In genomic region chr11:101851042-101851441, GRCm38 (mm10) we compare ENCODE assay signal across 12 mouse cellular contexts. TPM values are rescaled to one million over a fixed set of nuclear protein-coding genes. Genes with fewer than 3 reads are reported as not detected.
DNase-seq lines count a peak whose midpoint lies in the region; ATAC-seq and TF ChIP-seq lines count a peak whose summit lies in the region.
"Had no signal": no experiment of that assay in that cellular context is flagged by ENCODE, and none has a peak within 500 bp of the region (broad histone marks: within the 10 kb centered on the region; RNA-seq: fewer than 3 reads in every experiment).

No protein-coding gene starts in this region.

- no peaks in the 10 kb centered on the region for H3K9me3 ChIP-seq in midbrain, embryonic 11.5 days (ENCODE audit: control insufficient read depth, low read length)
- H3K9me3 ChIP-seq in midbrain, embryonic 16.5 days (replicated peaks; ENCODE audit: control insufficient read depth, low read length, poor library complexity, severe bottlenecking): no peaks in the 10 kb centered on the region
- H3K9me3 ChIP-seq in heart, postnatal 0 days (replicated peaks; ENCODE audit: control insufficient read depth, low read length): no peaks in the 10 kb centered on the region
- no peaks in the 10 kb centered on the region for H3K9me3 ChIP-seq in stomach, postnatal 0 days (ENCODE audit: control insufficient read depth, low read length)
- H3K9me3 ChIP-seq in hindbrain, embryonic 14.5 days (ENCODE audit: control insufficient read depth, low read length): no peaks in the 10 kb centered on the region
- H3K9me3 ChIP-seq: hindbrain, embryonic 15.5 days; limb, embryonic 12.5 days had no signal

- 84% methylated on average over 7 of the region's 7 CpGs for WGBS in midbrain, embryonic 11.5 days
- WGBS in midbrain, embryonic 16.5 days: 76% methylated on average over 7 of the region's 7 CpGs
- 55% methylated on average over 7 of the region's 7 CpGs for WGBS in heart, postnatal 0 days
- WGBS in stomach, postnatal 0 days: 45% methylated on average over 7 of the region's 7 CpGs
- 76% methylated on average over 7 of the region's 7 CpGs for WGBS in hindbrain, embryonic 14.5 days

- no peak overlapping the region for H3K4me2 ChIP-seq in midbrain, embryonic 11.5 days
- no peak overlapping the region for H3K4me2 ChIP-seq in midbrain, embryonic 16.5 days (ENCODE audit: low read length)
- H3K4me2 ChIP-seq in heart, postnatal 0 days (ENCODE audit: low read depth, low read length): no peak overlapping the region
- H3K4me2 ChIP-seq in stomach, postnatal 0 days (replicated peaks; ENCODE audit: low read depth): no peak overlapping the region
- H3K4me2 ChIP-seq in hindbrain, embryonic 14.5 days (replicated peaks): no peak overlapping the region
- H3K4me2 ChIP-seq: hindbrain, embryonic 15.5 days; limb, embryonic 12.5 days had no signal

- TF ChIP-seq CTCF in heart, postnatal 0 days (IDR thresholded peaks at IDR 0.05; ENCODE audit: low read depth): no peak
- TF ChIP-seq CTCF in stomach, postnatal 0 days (IDR thresholded peaks at IDR 0.05; ENCODE audit: low read depth): no peak

- H3K4me3 ChIP-seq in midbrain, embryonic 11.5 days (ENCODE audit: low read depth, low read length): no peak overlapping the region
- H3K4me3 ChIP-seq in midbrain, embryonic 16.5 days (ENCODE audit: low read depth, low read length): no peak overlapping the region
- H3K4me3 ChIP-seq in heart, postnatal 0 days (ENCODE audit: low read depth, low read length): no peak overlapping the region
- no peak overlapping the region for H3K4me3 ChIP-seq in stomach, postnatal 0 days (ENCODE audit: low read depth, low read length)
- H3K4me3 ChIP-seq in hindbrain, embryonic 14.5 days (replicated peaks; ENCODE audit: low read length): no peak overlapping the region
- H3K4me3 ChIP-seq: hindbrain, embryonic 15.5 days; limb, embryonic 12.5 days; megakaryocyte, embryonic 14.5 days had no signal

- peak; percentile 65 for DNase-seq in adrenal gland, adult 2 months
- no peak for DNase-seq in adrenal gland, adult 18-20 months (ENCODE audit: low spot score in 2 of 2)
- DNase-seq in midbrain, embryonic 11.5 days (ENCODE audit: low spot score, missing footprints): peak; percentile 31
- DNase-seq in heart, postnatal 0 days (ENCODE audit: low spot score): no peak
- no peak for DNase-seq in stomach, postnatal 0 days (ENCODE audit: low spot score)
- DNase-seq in layer of hippocampus, adult 18-20 months (ENCODE audit: low spot score in 2 of 2): no peak
- DNase-seq in hindbrain, embryonic 14.5 days (ENCODE audit: low spot score): no peak
- DNase-seq: forebrain, postnatal 0 days had no signal

- no peak for ATAC-seq in midbrain, embryonic 11.5 days (ENCODE audit: low FRiP score)
- ATAC-seq in midbrain, embryonic 16.5 days: no peak
- ATAC-seq in heart, postnatal 0 days (ENCODE audit: insufficient read depth, low read depth): peak; percentile 70
- no peak for ATAC-seq in stomach, postnatal 0 days (ENCODE audit: low FRiP score, low TSS enrichment)
- no peak for ATAC-seq in hindbrain, embryonic 14.5 days (ENCODE audit: low FRiP score)
- ATAC-seq: forebrain, postnatal 0 days had no signal

- no peak overlapping the region for H3K27ac ChIP-seq in midbrain, embryonic 11.5 days (ENCODE audit: low read depth, low read length)
- H3K27ac ChIP-seq in midbrain, embryonic 16.5 days (ENCODE audit: low read length): no peak overlapping the region
- peak overlapping the region; percentile 55 for H3K27ac ChIP-seq in heart, postnatal 0 days (ENCODE audit: low read depth)
- 0 out of 2 replicates have a peak overlapping the region, but pooled peaks have one; percentile 30 for H3K27ac ChIP-seq in stomach, postnatal 0 days (replicated peaks)
- H3K27ac ChIP-seq in hindbrain, embryonic 14.5 days: no peak overlapping the region
- H3K27ac ChIP-seq: hindbrain, embryonic 15.5 days; limb, embryonic 12.5 days had no signal

- no peaks in the 10 kb centered on the region for H3K27me3 ChIP-seq in midbrain, embryonic 11.5 days (ENCODE audit: control insufficient read depth, insufficient read depth, low read length)
- H3K27me3 ChIP-seq in midbrain, embryonic 16.5 days (ENCODE audit: control insufficient read depth, insufficient read depth, low read depth, low read length): no peaks in the 10 kb centered on the region
- H3K27me3 ChIP-seq in heart, postnatal 0 days (ENCODE audit: control insufficient read depth, insufficient read depth, low read length): no peaks in the 10 kb centered on the region
- no peaks in the 10 kb centered on the region for H3K27me3 ChIP-seq in stomach, postnatal 0 days (ENCODE audit: control insufficient read depth, insufficient read depth, low read length)
- H3K27me3 ChIP-seq in hindbrain, embryonic 14.5 days (ENCODE audit: control insufficient read depth, insufficient read depth, low read length): no peaks in the 10 kb centered on the region
- H3K27me3 ChIP-seq: hindbrain, embryonic 15.5 days; limb, embryonic 12.5 days had no signal

- H3K36me3 ChIP-seq in midbrain, embryonic 11.5 days (ENCODE audit: control insufficient read depth, insufficient read depth, low read length): no peaks in the 10 kb centered on the region
- no peaks in the 10 kb centered on the region for H3K36me3 ChIP-seq in midbrain, embryonic 16.5 days (ENCODE audit: control insufficient read depth, insufficient read depth, low read length)
- no peaks in the 10 kb centered on the region for H3K36me3 ChIP-seq in heart, postnatal 0 days (replicated peaks; ENCODE audit: control insufficient read depth, insufficient read depth, low read length)
- H3K36me3 ChIP-seq in stomach, postnatal 0 days (ENCODE audit: control insufficient read depth, insufficient read depth, low read length): no peaks in the 10 kb centered on the region
- H3K36me3 ChIP-seq in hindbrain, embryonic 14.5 days (replicated peaks; ENCODE audit: control insufficient read depth, insufficient read depth): no peaks in the 10 kb centered on the region
- H3K36me3 ChIP-seq: hindbrain, embryonic 15.5 days; limb, embryonic 12.5 days had no signal

- no peak overlapping the region for H3K9ac ChIP-seq in midbrain, embryonic 11.5 days (ENCODE audit: low read length)
- H3K9ac ChIP-seq in midbrain, embryonic 16.5 days (ENCODE audit: low read depth, low read length): no peak overlapping the region
- no peak overlapping the region for H3K9ac ChIP-seq in heart, postnatal 0 days (replicated peaks; ENCODE audit: low read depth, low read length)
- no peak overlapping the region for H3K9ac ChIP-seq in stomach, postnatal 0 days (ENCODE audit: low read length)
- no peak overlapping the region for H3K9ac ChIP-seq in hindbrain, embryonic 14.5 days
- H3K9ac ChIP-seq: forebrain, postnatal 0 days; hindbrain, embryonic 15.5 days; limb, embryonic 12.5 days had no signal

- H3K4me1 ChIP-seq in midbrain, embryonic 11.5 days (ENCODE audit: control insufficient read depth, insufficient read depth, low read length): no peaks in the 10 kb centered on the region
- no peaks in the 10 kb centered on the region for H3K4me1 ChIP-seq in midbrain, embryonic 16.5 days (ENCODE audit: control insufficient read depth, insufficient read depth, low read length)
- H3K4me1 ChIP-seq in heart, postnatal 0 days (ENCODE audit: control insufficient read depth, insufficient read depth): peaks cover 10% of the 10 kb centered on the region; the same call in 1 of the 2 replicates
- H3K4me1 ChIP-seq in stomach, postnatal 0 days (replicated peaks; ENCODE audit: control insufficient read depth, insufficient read depth): peaks cover 5% of the 10 kb centered on the region; the same call in 1 of the 2 replicates
- H3K4me1 ChIP-seq in hindbrain, embryonic 14.5 days (replicated peaks; ENCODE audit: control insufficient read depth, insufficient read depth, low read length): no peaks in the 10 kb centered on the region
- H3K4me1 ChIP-seq: hindbrain, embryonic 15.5 days; megakaryocyte, embryonic 14.5 days had no signal

- no peak for TF ChIP-seq EP300 in heart, postnatal 0 days (IDR thresholded peaks at IDR 0.05; ENCODE audit: low read depth)
- TF ChIP-seq EP300 in stomach, postnatal 0 days (optimal IDR thresholded peaks at IDR 0.05): no peak

RNA-seq across cellular contexts. Expression of gene Meox1, which starts 43.1 kb away (rescaled TPM):
- 1 to 10 TPM; 1.4 to 5.3 TPM for total RNA-seq in adrenal gland, adult 2 months (2021)
- polyA plus RNA-seq in adrenal gland, adult 2 months (2012; rRNA removed): 0.57 and 1.2 TPM in 2 replicates
- 1 to 10 TPM; 1.8 to 4.2 TPM for total RNA-seq in adrenal gland, adult 18-20 months (2021)
- 0.29 TPM in 1 of 2 replicates, not detected in the other for polyA plus RNA-seq in midbrain, embryonic 11.5 days (2014; fragmentation: Nextera tagmentation; extraction: Ambion mirVana)
- 0.80 and 0.89 TPM in 2 replicates for polyA plus RNA-seq in midbrain, embryonic 16.5 days (2015; fragmentation: Nextera tagmentation; extraction: Ambion mirVana)
- 12.5 and 15.0 TPM in 2 replicates for total RNA-seq in heart, postnatal 0 days (2014; rRNA removed; ENCODE audit: low replicate concordance)
- polyA plus RNA-seq in heart, postnatal 0 days (2015; fragmentation: Nextera tagmentation; extraction: Ambion mirVana): 10.9 and 12.3 TPM in 2 replicates
- 2.8 and 3.0 TPM in 2 replicates for polyA plus RNA-seq in stomach, postnatal 0 days (2015; fragmentation: Nextera tagmentation; extraction: Ambion mirVana)
- total RNA-seq in layer of hippocampus, adult 18-20 months (2021): under 1 TPM; 0.64 to 0.86 TPM
- polyA plus RNA-seq in hindbrain, embryonic 14.5 days (2014; fragmentation: Nextera tagmentation; extraction: Ambion mirVana): 0.63 and 0.90 TPM in 2 replicates

Comparison
In these comparisons a context has a peak if more than half of its experiments do, and no peak if none do; other contexts are left out.
1. DNase-seq: peak in adrenal gland, adult 2 months (single experiment) and midbrain, embryonic 11.5 days (single experiment); none in adrenal gland, adult 18-20 months (0 of 2), heart, postnatal 0 days (single experiment), stomach, postnatal 0 days (single experiment), layer of hippocampus, adult 18-20 months (0 of 2) and hindbrain, embryonic 14.5 days (single experiment).
2. H3K27ac ChIP-seq: peak in heart, postnatal 0 days (single experiment) and stomach, postnatal 0 days (single experiment); none in midbrain, embryonic 11.5 days (single experiment), midbrain, embryonic 16.5 days (single experiment) and hindbrain, embryonic 14.5 days (single experiment).